Mouse (Mus musculus) left cerebral cortex, adult 2 months (tissue): ENCODE measurements around the gene Vipr1. TPM values are rescaled to one million over a fixed set of nuclear protein-coding genes. Genes with fewer than 3 reads are reported as not detected.
"Not testable (repeated sequence)": the region's sequence is repeated elsewhere in the genome, so short reads cannot be mapped to it uniquely, and the experiment has no call there.

Source experiments
- DNase-seq, 2 experiments: peaks; one replicate each; pipeline ENCODE4 v3.0.0; 2021 to 2022; ENCODE audit warnings: low spot score in 2 of 2, mixed read lengths in 1 of 2; ENCODE audit errors: extremely low spot score in 1 of 2
- H3K27ac ChIP-seq: fragments of 200-600 bp; 2 replicates; pipeline ENCODE4 v1.8.1; 2022
- H3K4me3 ChIP-seq: fragments of 200-600 bp; 2 replicates; pipeline ENCODE4 v1.8.1; 2022
- CTCF ChIP-seq: fragments of 200-600 bp; IDR thresholded peaks from 2 replicates; pipeline ENCODE4 v1.8.1; 2022; ENCODE audit warnings: antibody characterized with exemption, mild to moderate bottlenecking, moderate library complexity
- intact Hi-C: fragments of 180-260 bp; cut with DNase I; formaldehyde crosslinking; loops from one replicate; pipeline ENCODE4 v1.15.1; 2025
- long read RNA-seq, 2 experiments: library from polyadenylated mRNA; stranded (forward); transcript quantifications; one replicate each; pipeline ENCODE4 v2.0.0; 2021; ENCODE audit warnings: borderline mapping rate in 2 of 2
- total RNA-seq, 2 experiments: library from RNA; stranded (reverse); gene quantifications; 2 replicates each; pipeline ENCODE4 v1.2.3; 2021

Vipr1 gene
- 10 to 100 TPM; 27.7 to 28.1 TPM for total RNA-seq
- long read RNA-seq, experiment 1, full-length matches to known transcripts, result 3 of 9 reads
- long read RNA-seq, experiment 1, partial matches to known transcripts, result 1 of 9 reads
- long read RNA-seq, experiment 1, other reads (novel, unspliced or antisense), result 5 of 9 reads
- long read RNA-seq, experiment 2, full-length matches to known transcripts, result 2 of 8 reads
- long read RNA-seq, experiment 2, partial matches to known transcripts, result 5 of 8 reads
- long read RNA-seq, experiment 2, other reads (novel, unspliced or antisense), result 1 of 8 reads

- H3K4me3 ChIP-seq, result peak within 1 kb of the TSS; percentile 59
- no peak; the same call in 1 of the 2 replicates for TF ChIP-seq CTCF
- H3K27ac ChIP-seq, result peak within 1 kb of the TSS; percentile 93
- peak; percentile 88 to 90 for DNase-seq
- intact Hi-C loops, result loop anchor here (1.0 kb wide), 1 partner anchor 25 kb away; no protein-coding TSS in a partner anchor
Observed at GRCm38 (mm10) chr9:121642401-121643181, at the start of gene Vipr1. Gene Vipr1 (plus strand): TSS chr9:121642716.

GRCm38 (mm10) chr9:121592948-121593550, 49.5 kb upstream of the Vipr1 start:
- peak overlapping the region; percentile 48; the same call in 1 of the 2 replicates for H3K27ac ChIP-seq
- no peak overlapping the region for H3K4me3 ChIP-seq
- no peak for TF ChIP-seq CTCF
- DNase-seq, result peak; percentile 19 to 38
- intact Hi-C loops, result no loop called here

- DNase-seq, H3K4me3 ChIP-seq, intact Hi-C loops, H3K27ac ChIP-seq: not testable (repeated sequence)
Observed at GRCm38 (mm10) chr9:121593768-121594167, 48.7 kb upstream of the Vipr1 start.

- TF ChIP-seq CTCF, result no peak
- Histone ChIP-seq H3K4me3 (no peak overlapping the region), H3K27ac (no peak overlapping the region)
- intact Hi-C loops, result no loop called here
- DNase-seq, result no peak
Observed at GRCm38 (mm10) chr9:121594771-121595170, 47.7 kb upstream of the Vipr1 start.

- H3K4me3 ChIP-seq, result no peak overlapping the region
- DNase-seq, result no peak
- TF ChIP-seq CTCF, result no peak
- intact Hi-C loops, result no loop called here
- no peak overlapping the region for H3K27ac ChIP-seq
Observed at GRCm38 (mm10) chr9:121598106-121598505, 44.4 kb upstream of the Vipr1 start.

- intact Hi-C loops, result no loop called here
- peak in 1 of 2 experiments; percentile 22 for DNase-seq
- peak overlapping the region; percentile 89 for H3K27ac ChIP-seq
- H3K4me3 ChIP-seq, result no peak overlapping the region
- TF ChIP-seq CTCF, result no peak
Observed at GRCm38 (mm10) chr9:121599551-121599950, 43.0 kb upstream of the Vipr1 start.

- intact Hi-C loops, result loop anchor here (1.0 to 5.0 kb wide), 3 partner anchors 43 to 213 kb away; no protein-coding TSS in a partner anchor
- H3K27ac ChIP-seq, result peak overlapping the region; percentile 89
Observed at GRCm38 (mm10) chr9:121600201-121600860, 42.2 kb upstream of the Vipr1 start.

GRCm38 (mm10) chr9:121600861-121601427, 41.6 kb upstream of the Vipr1 start:
- H3K4me3 ChIP-seq, result no peak overlapping the region
- intact Hi-C loops, result loop anchor here (1.0 to 5.0 kb wide), 4 partner anchors 44 to 214 kb away; partner anchors contain the start of gene Cck
- peak overlapping the region; percentile 89 for H3K27ac ChIP-seq
- TF ChIP-seq CTCF, result no peak
- DNase-seq, result peak; percentile 47 to 51

More at GRCm38 (mm10) chr9:121600201-121600860, 42.2 kb upstream of the Vipr1 start:
- H3K4me3 ChIP-seq, result no peak overlapping the region
- peak; percentile 31 to 51 for DNase-seq
- no peak for TF ChIP-seq CTCF

GRCm38 (mm10) chr9:121602381-121602780, 40.1 kb upstream of the Vipr1 start:
- TF ChIP-seq CTCF, result no peak
- no peak for DNase-seq
- intact Hi-C loops, result loop anchor here (5.0 kb wide), 1 partner anchor 215 kb away; no protein-coding TSS in a partner anchor
- Histone ChIP-seq H3K27ac (no peak overlapping the region), H3K4me3 (no peak overlapping the region)

GRCm38 (mm10) chr9:121605414-121606278, 36.9 kb upstream of the Vipr1 start:
- Histone ChIP-seq H3K4me3 (no peak overlapping the region), H3K27ac (no peak overlapping the region)
- peak; percentile 76 to 79 for DNase-seq
- TF ChIP-seq CTCF, result peak; percentile 94
- intact Hi-C loops, result loop anchor here (1.0 to 5.0 kb wide), 2 partner anchors 126 to 358 kb away; no protein-coding TSS in a partner anchor
